Mouse (Mus musculus) liver, embryonic 18 days (tissue): ENCODE measurements around the gene Mybpc2. TPM values are rescaled to one million over a fixed set of nuclear protein-coding genes. Genes with fewer than 3 reads are reported as not detected.

Source experiments
- polyA plus RNA-seq: library from polyadenylated mRNA; depleted of rRNA; stranded (reverse); fragments of >200 nt; gene quantifications from 2 replicates; pipeline ENCODE4 v1.2.3, GENCODE M21; 2012; rRNA removed

Gene Mybpc2
- 0.13 and 0.14 TPM in 2 replicates for polyA plus RNA-seq

GRCm38 (mm10) chr7:44524502-44524901, at the start of gene Mybpc2:
Mybpc2 (minus strand) TSS chr7:44524656.

GRCm38 (mm10) chr7:44572213-44572701, 47.8 kb upstream of the Mybpc2 start, which contains the start of gene Napsa:
Napsa (plus strand) TSS chr7:44572380.

GRCm38 (mm10) chr7:44553826-44554225, 29.4 kb upstream of the Mybpc2 start, which contains the start of gene Nr1h2:
Nr1h2 (minus strand) TSS chr7:44553951.

GRCm38 (mm10) chr7:44548497-44549087, 24.1 kb upstream of the Mybpc2 start, which contains the start of gene Pold1:
Pold1 (minus strand) TSS chr7:44548849.

GRCm38 (mm10) chr7:44531946-44532732, 7.7 kb upstream of the Mybpc2 start, which contains the start of gene Spib:
Spib (minus strand) TSS chr7:44532071.

GRCm38 (mm10) chr7:44495992-44496770, 28.3 kb downstream of the Mybpc2 start, which contains the start of the genes Emc10 and Fam71e1:
Emc10 (minus strand) TSS chr7:44496529.
Fam71e1 (plus strand) TSS chr7:44496581.

GRCm38 (mm10) chr7:44467811-44468411, 56.5 kb downstream of the Mybpc2 start, which contains the start of gene Josd2:
Josd2 (plus strand) TSS chr7:44467980.

GRCm38 (mm10) chr7:44465111-44465510, 59.3 kb downstream of the Mybpc2 start, which contains the start of gene Aspdh:
Aspdh (plus strand) TSS chr7:44465391.

Other genes with a start within 250 kb of the Mybpc2 start
- gene Clec11a, start 217.8 kb downstream of the Mybpc2 start, polyA plus RNA-seq, result 0.78 and 0.94 TPM in 2 replicates
- 0.02 and 0.04 TPM in 2 replicates for gene Shank1, start 214.4 kb downstream of the Mybpc2 start, polyA plus RNA-seq
- 0.02 and 0.04 TPM in 2 replicates for gene Syt3, start 140.6 kb downstream of the Mybpc2 start, polyA plus RNA-seq
- gene 1700008O03Rik, start 138.8 kb downstream of the Mybpc2 start, polyA plus RNA-seq, result 0.19 and 0.22 TPM in 2 replicates
- gene Lrrc4b, start 95.6 kb downstream of the Mybpc2 start, polyA plus RNA-seq, result 0.02 TPM in 1 of 2 replicates, not detected in the other
- gene Aspdh, start 59.3 kb downstream of the Mybpc2 start, polyA plus RNA-seq, result 52.0 and 53.0 TPM in 2 replicates
- gene Josd2, start 56.7 kb downstream of the Mybpc2 start, polyA plus RNA-seq, result 121 and 139 TPM in 2 replicates
- gene Emc10, start 28.1 kb downstream of the Mybpc2 start, polyA plus RNA-seq, result 45.3 and 47.9 TPM in 2 replicates
- 1.9 and 2.3 TPM in 2 replicates for gene Fam71e1, start 28.1 kb downstream of the Mybpc2 start, polyA plus RNA-seq
- 4.1 and 5.5 TPM in 2 replicates for gene Spib, start 7.4 kb upstream of the Mybpc2 start, polyA plus RNA-seq
- gene Pold1, start 24.2 kb upstream of the Mybpc2 start, polyA plus RNA-seq, result 24.7 and 28.8 TPM in 2 replicates
- 32.8 and 37.0 TPM in 2 replicates for gene Nr1h2, start 29.3 kb upstream of the Mybpc2 start, polyA plus RNA-seq
- 12.1 and 13.7 TPM in 2 replicates for gene Napsa, start 47.7 kb upstream of the Mybpc2 start, polyA plus RNA-seq
- gene Kcnc3, start 66.0 kb upstream of the Mybpc2 start, polyA plus RNA-seq, result 0.36 TPM in 2 replicates
- gene Myh14, start 146.2 kb upstream of the Mybpc2 start, polyA plus RNA-seq, result 0.77 and 0.95 TPM in 2 replicates
- gene Izumo2, start 184.1 kb upstream of the Mybpc2 start, polyA plus RNA-seq, result not detected in 2 replicates
- 18.9 and 21.4 TPM in 2 replicates for gene Vrk3, start 223.8 kb upstream of the Mybpc2 start, polyA plus RNA-seq
- 0.48 and 0.58 TPM in 2 replicates for gene Zfp473, start 226.4 kb upstream of the Mybpc2 start, polyA plus RNA-seq